Mouse (Mus musculus): ENCODE results near the gene Trpv2. TPM values are rescaled to one million over a fixed set of nuclear protein-coding genes. Genes with fewer than 3 reads are reported as not detected.
A peak's percentile ranks its signal among the peaks of the same experiment; 100 is the strongest.

The Trpv2 gene
- total RNA-seq, 2 experiments from 2014 or later, result 3.0 to 3.2 TPM

GRCm38 (mm10) chr11:62604123-62604706 lies 29.9 kb downstream of the Trpv2 start:
- DNase-seq, result no peak

- DNase-seq, result no peak
These were observed 30.8 kb downstream of the Trpv2 start for GRCm38 (mm10) chr11:62604886-62605618.

GRCm38 (mm10) chr11:62605619-62606298 lies 31.5 kb downstream of the Trpv2 start:
- DNase-seq, result no peak

GRCm38 (mm10) chr11:62606299-62607169 lies 32.2 kb downstream of the Trpv2 start:
- no peak for DNase-seq

GRCm38 (mm10) chr11:62607170-62607951 lies 33.1 kb downstream of the Trpv2 start:
- no peak for DNase-seq

- no peak for DNase-seq
These were observed 33.6 kb downstream of the Trpv2 start for GRCm38 (mm10) chr11:62607952-62608201.

- no peak for DNase-seq
These were observed 34.8 kb downstream of the Trpv2 start for GRCm38 (mm10) chr11:62608826-62609675.

- no peak for DNase-seq
These were observed 36.0 kb downstream of the Trpv2 start for GRCm38 (mm10) chr11:62610304-62610703.

GRCm38 (mm10) chr11:62612604-62613003 lies 38.3 kb downstream of the Trpv2 start:
- DNase-seq, result no peak

- DNase-seq, result peak; percentile 98
These were observed 39.5 kb downstream of the Trpv2 start for GRCm38 (mm10) chr11:62613657-62614365.

GRCm38 (mm10) chr11:62614876-62615410 lies 40.7 kb downstream of the Trpv2 start:
- DNase-seq, result no peak

- DNase-seq, result no peak
These were observed 41.2 kb downstream of the Trpv2 start for GRCm38 (mm10) chr11:62615456-62615855.

- no peak for DNase-seq
These were observed 46.8 kb downstream of the Trpv2 start for GRCm38 (mm10) chr11:62621079-62621478.

GRCm38 (mm10) chr11:62621586-62622283 lies 47.4 kb downstream of the Trpv2 start:
- DNase-seq, result no peak

GRCm38 (mm10) chr11:62622850-62623249 lies 48.6 kb downstream of the Trpv2 start:
- DNase-seq, result no peak

GRCm38 (mm10) chr11:62624341-62625291 lies 50.3 kb downstream of the Trpv2 start:
- DNase-seq, result peak; percentile 58

GRCm38 (mm10) chr11:62629352-62630224 lies 55.3 kb downstream of the Trpv2 start:
- no peak for DNase-seq
